Mouse (Mus musculus) C2C12 (cell line): ENCODE measurements around the gene Pygl.

Experiments used
- CEBPB ChIP-seq: IDR thresholded peaks from one replicate; pipeline ENCODE4 v1.6.1; 2011; ENCODE audit warnings: low read depth, mild to moderate bottlenecking, control low read depth, moderate library complexity
- CTCF ChIP-seq: IDR thresholded peaks from one replicate; pipeline ENCODE4 v1.5.1; 2011; ENCODE audit not compliant: control insufficient read depth, insufficient read depth, insufficient read length
- FOSL1 ChIP-seq: IDR thresholded peaks from one replicate; pipeline ENCODE4 v1.8.0; 2011; ENCODE audit warnings: mild to moderate bottlenecking, low read length; ENCODE audit not compliant: poor library complexity, insufficient read depth, severe bottlenecking
- MAX ChIP-seq: IDR thresholded peaks from one replicate; pipeline ENCODE4 v1.6.1; 2011; ENCODE audit warnings: mild to moderate bottlenecking, control low read depth
- MYOD1 ChIP-seq: IDR thresholded peaks from one replicate; pipeline ENCODE4 v1.6.1; 2011; ENCODE audit warnings: low read depth; ENCODE audit not compliant: control insufficient read depth, insufficient read length
- USF1 ChIP-seq: IDR thresholded peaks from one replicate; pipeline ENCODE4 v1.6.1; 2011; ENCODE audit warnings: low read depth, mild to moderate bottlenecking, control low read depth, moderate library complexity

- TF ChIP-seq CTCF (no peak), FOSL1 (no peak), USF1 (no peak), MAX (no peak), MYOD1 (no peak), CEBPB (no peak)
These were observed 18.4 kb upstream of the Pygl start for GRCm38 (mm10) chr12:70249616-70250157.
